Mouse (Mus musculus) fat pad, adult 2 months (tissue): Measurements from ENCODE around the gene Dpp9.
A peak's percentile ranks its signal among the peaks of the same experiment; 100 is the strongest.

Source experiments
- DNase-seq: peaks from one replicate; pipeline ENCODE4 v3.0.0-alpha.2; 2011; ENCODE audit warnings: low read depth, low spot score; ENCODE audit errors: extremely low read depth

The Dpp9 gene

GRCm38 (mm10) chr17:56185281-56186141 is 33.2 kb downstream of the Dpp9 start:
- no peak for DNase-seq

- peak; percentile 49 for DNase-seq
Observed at GRCm38 (mm10) chr17:56183658-56184103, 35.0 kb downstream of the Dpp9 start, which contains the start of gene Mydgf. Mydgf (minus strand) TSS chr17:56183920.

DNA sequence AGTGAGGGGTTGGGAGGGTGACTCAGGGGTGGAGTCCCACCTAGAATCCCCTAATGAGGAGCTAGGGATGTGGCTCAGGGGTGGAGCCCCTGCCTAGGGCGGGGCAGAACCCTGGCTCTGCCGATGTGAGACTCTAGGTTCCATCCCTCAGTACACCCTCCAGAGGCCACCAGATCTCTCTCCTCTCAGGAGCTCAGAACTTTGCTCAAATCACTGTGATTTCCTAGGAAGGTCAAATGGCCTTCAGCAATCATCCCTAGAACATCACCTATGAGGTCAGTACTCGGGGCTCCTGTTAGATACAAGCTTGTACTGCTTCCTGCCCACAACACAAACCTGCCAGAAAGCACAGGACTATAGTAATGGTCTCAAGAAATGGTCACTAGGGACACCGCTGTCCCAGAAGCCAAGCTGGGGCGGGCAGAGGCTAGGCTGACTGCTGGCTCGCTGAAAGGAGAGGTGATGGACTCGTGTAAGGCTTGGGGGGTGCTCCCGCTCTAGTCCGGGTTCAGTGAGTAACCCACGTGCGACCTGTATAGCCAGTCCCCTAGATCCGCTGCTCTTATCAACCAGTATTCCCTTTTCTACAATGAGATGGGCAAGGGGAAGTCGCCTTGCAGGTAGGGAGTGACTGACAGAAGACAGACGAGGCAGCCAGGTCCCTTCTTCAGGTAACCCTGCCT is 35.6 kb downstream of the Dpp9 start:
- no peak for DNase-seq

DNA sequence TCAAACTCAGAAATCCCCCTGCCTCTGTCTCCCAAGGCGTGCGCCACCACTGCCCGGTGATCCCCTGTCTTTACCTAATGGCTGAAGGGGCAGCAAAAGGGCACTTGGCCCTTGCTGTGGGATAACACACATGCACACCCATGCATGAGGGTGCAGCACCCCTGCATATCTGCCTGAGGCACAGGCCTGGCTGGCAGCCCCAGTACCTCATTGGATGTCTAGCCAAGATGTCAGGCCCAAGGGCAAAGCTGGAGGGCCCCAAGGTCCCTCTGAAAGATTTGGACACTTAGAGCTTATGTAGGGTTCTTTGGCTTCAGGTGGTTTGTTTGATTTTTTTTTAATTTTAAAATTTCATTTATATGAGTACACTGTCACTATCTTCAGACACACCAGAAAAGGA is 43.3 kb downstream of the Dpp9 start:
- no peak for DNase-seq

GRCm38 (mm10) chr17:56173401-56174046 is 45.2 kb downstream of the Dpp9 start:
- no peak for DNase-seq

GRCm38 (mm10) chr17:56171881-56172280 is 46.8 kb downstream of the Dpp9 start:
- no peak for DNase-seq

DNA sequence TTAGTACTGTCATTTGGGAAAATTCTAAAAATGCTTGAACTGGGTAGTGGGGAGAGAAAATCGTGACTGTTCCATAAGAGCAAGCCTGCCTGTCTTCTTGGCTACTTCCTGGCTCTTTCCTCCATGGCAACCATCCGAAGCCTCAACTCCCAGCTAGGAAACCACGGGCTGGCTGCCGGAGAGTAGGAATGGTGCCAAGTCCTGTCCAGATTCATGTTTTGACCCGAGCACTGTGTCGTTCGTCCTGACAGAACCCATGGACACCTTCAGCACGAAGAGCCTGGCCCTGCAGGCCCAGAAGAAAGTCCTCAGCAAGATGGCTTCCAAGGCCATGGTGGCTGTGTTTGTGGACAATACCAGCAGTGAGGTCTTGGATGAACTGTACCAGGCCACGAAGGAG is 47.2 kb downstream of the Dpp9 start:
- no peak for DNase-seq

DNA sequence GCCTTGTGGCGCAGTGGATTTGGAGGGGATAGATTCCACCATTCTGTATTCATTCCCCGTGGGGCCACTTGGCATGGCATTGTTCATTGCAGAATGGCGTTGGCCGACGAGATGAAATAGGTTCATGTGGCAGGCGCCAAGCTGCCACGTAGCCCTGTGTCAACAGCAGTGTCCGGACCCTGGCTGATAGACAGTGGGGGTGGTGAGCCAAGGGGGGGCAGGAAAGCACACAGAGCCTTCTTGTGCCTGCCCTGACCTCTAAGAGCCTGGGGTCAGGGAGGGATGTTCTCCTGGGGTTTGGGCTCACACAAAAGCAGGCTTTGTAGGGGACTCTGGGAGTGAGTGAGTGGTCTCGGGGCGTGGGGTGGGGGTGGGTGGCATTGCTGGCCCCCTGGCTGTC is 48.1 kb downstream of the Dpp9 start:
- DNase-seq, result no peak

- no peak for DNase-seq
Observed at GRCm38 (mm10) chr17:56169830-56170229, 48.9 kb downstream of the Dpp9 start.

- DNase-seq, result no peak
Observed at GRCm38 (mm10) chr17:56165671-56166070, 53.0 kb downstream of the Dpp9 start.

DNA sequence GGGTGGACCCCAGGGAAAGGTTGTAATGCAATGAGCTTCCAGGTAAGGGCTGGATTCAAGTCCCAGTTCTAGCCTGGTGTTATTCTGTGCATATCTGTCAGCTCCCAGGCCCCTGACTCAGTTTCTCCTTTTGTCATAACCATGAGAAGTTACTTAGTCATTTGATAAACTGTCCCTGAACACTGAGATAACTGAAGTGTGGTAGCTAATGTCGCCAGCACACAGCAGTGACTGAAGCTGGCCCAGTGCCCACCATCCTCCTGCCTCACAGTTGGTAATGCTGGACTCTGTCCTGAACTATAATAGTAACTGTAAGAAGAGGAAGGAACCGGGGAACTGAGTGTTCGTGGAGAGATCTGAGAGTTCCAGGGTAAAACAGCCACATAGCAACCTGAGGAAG is 54.2 kb downstream of the Dpp9 start:
- DNase-seq, result no peak

GRCm38 (mm10) chr17:56163523-56164102 is 55.1 kb downstream of the Dpp9 start:
- no peak for DNase-seq

- DNase-seq, result peak; percentile 25
Observed at GRCm38 (mm10) chr17:56162231-56162774, 56.4 kb downstream of the Dpp9 start, which contains the start of gene Tnfaip8l1. Tnfaip8l1 (plus strand) TSS chr17:56162477.

GRCm38 (mm10) chr17:56159729-56160128 is 59.0 kb downstream of the Dpp9 start:
- no peak for DNase-seq

- DNase-seq, result peak; percentile 34
Observed at GRCm38 (mm10) chr17:56153643-56154042, 65.1 kb downstream of the Dpp9 start.

DNA sequence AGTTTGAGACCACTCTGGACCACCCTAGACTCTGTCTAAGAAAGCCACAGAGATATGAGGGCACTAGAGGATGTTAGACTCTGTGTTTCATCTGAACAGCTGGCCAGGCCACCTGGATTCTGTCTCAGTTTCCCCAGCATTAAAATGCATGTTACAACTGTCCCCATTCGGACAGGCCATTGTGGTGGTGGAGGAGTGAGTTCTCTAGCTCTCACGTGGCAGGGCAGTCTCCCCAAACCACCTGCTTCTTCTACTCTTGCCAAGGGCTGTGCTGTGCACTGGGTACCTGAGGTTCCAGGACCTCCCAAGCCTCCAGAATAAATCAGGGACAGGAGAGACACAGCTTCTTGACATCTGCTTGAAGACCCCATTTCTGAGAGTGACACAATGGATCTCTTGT is 68.8 kb downstream of the Dpp9 start:
- DNase-seq, result no peak

- no peak for DNase-seq
Observed at GRCm38 (mm10) chr17:56148790-56149618, 69.7 kb downstream of the Dpp9 start.

GRCm38 (mm10) chr17:56148280-56148679 is 70.4 kb downstream of the Dpp9 start:
- DNase-seq, result no peak

DNA sequence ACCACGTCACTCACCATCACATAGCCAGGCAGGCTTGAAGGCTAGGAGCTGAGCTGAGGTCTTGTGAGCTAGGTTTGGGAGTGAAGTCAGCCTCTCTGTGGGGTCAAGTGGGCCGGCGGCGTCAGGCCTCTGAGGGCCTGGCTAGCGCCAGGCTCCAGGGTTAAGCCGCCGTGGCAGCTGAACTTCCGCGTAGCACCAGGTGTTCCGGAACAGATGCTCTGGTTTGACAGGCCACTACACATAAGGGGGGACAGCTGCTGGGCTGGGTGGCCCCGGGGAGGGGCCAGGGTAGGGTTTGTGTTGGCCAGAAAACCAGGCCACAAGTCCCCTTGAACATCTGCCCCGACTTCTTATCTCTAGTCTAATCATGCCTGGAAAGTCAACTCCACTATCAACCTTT is 71.3 kb downstream of the Dpp9 start:
- no peak for DNase-seq

- no peak for DNase-seq
Observed at GRCm38 (mm10) chr17:56146131-56146530, 72.6 kb downstream of the Dpp9 start.
